Mouse (Mus musculus): ENCODE data around the gene Prnd.

- TF ChIP-seq CTCF (IDR thresholded peaks at IDR 0.05; ENCODE audit: extremely low read depth, insufficient read length, insufficient replicate concordance, low read depth, low read length) (no peak), POLR2A (IDR thresholded peaks at IDR 0.05; ENCODE audit: low read depth, low read length) (no peak)
These were observed 5.4 kb upstream of the Prnd start for GRCm38 (mm10) chr2:131945225-131945624.

Measured in small intestine, adult 2 months (tissue).